Mouse (Mus musculus) R1 (cell line): Measurements from ENCODE around the gene Zfp445.
A peak's percentile ranks its signal among the peaks of the same experiment; 100 is the strongest.

Source experiments
- DNase-seq: peaks from one replicate; pipeline ENCODE4 v3.0.0-alpha.2; 2018; ENCODE audit warnings: low read depth, low spot score

The Zfp445 gene

DNA sequence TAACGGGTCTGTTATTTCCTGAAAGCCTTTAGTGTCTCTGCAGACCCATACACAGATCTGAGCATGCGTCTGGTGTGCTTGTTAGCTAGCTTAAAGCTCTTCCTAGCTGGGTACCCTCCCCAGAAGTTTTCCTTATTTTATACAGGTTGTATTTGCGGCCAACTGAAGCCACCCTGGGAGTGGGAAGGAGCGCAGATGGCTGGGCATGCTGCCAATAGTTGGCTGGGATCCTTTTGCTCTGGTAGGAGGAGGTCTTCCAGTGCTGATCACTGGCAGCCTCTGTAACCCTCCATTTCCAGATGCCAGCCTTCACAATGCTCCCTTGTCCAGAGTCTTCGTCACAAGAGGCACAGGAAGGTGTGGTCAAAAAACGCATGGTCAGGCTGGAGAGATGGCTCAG, 29.0 kb downstream of the Zfp445 start:
- DNase-seq: no peak

DNA sequence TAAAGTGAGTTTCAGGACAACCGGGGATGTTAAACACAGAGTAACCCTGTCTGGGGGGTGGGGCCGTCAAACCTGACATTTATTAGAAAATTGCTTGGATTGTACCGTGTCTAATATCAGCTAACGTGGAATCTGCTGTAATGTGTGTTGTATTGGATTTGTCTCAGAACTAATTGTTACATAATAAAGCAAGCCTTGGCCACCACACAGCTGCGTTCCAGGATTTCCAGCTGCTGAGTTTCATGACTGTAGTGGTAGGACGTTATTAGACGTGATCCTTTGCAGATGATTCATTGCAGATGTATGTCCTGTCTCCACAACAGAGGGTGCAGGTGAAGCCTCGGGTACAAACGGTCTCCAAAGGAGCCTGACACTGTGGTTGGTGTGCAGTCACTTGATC, 29.7 kb downstream of the Zfp445 start:
- no peak for DNase-seq

DNA sequence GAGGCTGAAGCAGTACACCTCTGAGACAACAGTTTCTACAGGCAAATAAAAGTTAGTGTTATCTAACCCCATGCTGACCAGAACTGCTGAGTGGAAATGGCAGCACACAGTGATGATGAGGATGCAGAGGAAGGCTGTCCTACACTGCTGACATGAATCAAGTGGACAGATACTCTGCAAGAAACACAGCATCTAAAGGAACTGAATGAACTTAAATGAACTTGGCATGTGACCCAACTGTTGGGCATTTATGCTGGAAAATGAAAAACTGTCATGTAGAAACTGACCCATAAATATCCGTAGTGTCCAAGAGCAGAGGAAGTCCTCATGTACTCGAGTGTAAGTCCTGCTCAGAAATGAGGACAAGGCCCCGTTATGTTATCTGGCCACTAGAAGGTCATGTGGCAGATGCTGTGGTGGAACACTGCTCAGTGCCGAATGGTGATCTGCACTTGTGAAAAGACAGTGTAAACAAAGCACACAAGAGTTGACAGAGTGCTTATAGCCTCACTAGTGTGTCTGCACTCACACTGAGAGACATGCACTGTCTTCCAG, 35.9 kb downstream of the Zfp445 start:
- no peak for DNase-seq

DNA sequence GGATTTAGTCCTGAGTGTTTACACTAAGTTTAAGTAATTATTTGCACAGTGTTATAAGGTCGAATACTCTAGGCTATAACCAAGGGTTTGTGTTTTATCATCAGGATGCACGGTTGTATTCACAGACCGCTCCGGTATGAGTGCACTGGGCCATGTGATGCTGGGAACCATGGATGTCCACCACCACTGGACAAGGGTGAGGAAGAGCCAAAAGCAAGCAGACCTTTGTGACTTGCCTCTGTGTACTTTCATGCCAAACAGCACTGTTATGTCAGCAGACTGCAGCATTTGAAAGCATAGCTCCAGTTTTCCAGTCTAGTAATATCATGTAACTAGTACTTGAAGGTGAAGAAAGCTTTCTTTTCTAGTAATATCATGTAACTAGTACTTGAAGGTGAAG, 39.1 kb downstream of the Zfp445 start:
- no peak for DNase-seq

DNA sequence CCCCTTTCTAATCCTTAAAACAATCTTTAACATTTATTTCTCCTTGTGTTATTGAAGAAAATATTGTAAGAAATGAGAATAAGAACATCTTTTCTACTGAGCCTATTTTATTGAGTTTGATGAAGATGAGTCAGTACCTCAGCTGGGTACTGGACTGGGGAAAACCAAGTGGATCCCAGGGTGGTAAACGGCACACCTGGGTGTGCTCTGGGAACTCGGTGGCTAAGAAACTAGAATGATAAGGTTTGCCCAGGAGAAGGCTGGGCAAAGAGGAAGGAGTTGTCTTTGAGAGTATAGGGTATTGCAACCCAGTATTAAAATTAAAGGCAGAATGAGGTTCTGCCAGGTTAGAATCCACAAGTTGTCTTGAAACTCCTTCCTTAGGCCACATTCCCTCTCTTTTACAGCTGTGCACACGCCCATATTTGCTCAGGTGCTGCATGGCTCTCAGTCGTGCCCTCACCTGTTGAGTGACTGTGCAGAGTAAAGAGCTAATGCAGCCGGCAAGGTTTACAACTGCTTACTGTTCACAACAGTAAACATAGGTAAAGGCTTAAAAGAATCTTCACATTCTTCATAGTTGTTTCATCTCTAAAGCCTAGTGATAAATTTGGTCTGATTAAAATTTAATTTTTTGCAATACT, 42.3 kb downstream of the Zfp445 start:
- no peak for DNase-seq

DNA sequence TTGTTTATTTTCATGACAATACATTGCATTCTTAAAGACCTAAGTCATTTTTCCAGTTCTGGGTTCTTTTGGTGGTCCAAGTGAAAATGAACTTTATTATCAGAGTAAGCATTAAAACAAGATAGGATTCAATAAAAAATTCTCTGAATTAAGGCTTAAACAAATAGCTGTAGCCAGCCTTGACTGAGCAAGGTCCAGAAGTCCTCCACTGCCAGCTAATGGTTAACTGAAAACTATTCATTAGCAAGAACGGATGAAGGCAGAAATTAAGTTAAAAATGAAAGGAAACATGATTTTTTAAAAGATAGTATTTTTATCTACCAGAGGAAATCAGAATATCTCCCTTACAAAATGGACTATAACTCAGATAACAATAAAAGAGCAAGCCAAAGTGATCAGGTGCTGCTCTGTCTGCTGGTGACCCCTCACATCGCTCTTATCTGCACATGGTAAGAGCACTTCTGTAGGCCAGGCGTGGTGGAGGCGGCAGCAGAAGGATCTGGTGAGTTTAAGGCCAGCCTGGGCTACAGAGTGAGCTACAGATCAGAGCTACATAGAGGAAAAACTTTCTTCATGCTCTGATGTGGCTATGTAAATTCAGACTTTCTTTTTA, 50.5 kb downstream of the Zfp445 start:
- DNase-seq: no peak

DNA sequence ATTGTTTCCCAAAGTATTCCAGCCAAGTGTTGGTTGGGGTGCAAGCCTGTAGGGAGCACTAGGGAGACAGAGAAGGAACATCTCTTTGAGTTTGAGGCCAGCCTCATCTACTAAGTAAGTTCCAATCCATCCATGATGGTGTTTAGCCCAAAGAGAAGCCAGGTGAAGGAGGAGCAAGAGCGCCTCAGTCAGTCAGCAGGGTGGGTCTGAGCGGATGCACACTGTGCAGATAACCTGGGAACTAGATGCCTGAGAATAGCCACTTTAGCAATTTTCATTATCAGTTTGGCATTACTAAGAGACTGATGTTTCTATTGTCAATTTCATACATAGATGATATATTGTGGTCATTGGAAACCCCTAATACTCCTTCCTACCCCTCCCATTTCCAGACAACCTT, 51.0 kb downstream of the Zfp445 start:
- DNase-seq: no peak

DNA sequence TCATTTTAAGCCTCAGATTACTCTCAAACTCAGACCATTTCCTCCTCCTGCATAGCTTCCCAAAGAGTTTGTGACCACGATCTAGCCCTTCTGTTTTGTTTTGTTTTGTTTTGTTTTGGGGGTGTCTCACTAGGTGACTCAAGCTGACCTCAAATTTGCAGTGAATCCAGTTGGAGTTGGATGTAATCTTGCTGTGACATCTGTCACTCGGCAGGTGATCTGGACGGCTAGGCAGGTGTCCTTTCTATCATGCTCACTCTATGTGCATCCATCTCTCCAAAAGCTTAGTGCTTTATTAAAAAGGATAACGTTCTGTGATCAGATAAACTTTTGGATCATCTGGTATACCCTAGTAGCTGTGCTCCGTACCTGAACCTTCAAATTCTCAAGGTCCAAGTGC, 53.4 kb downstream of the Zfp445 start:
- no peak for DNase-seq

DNA sequence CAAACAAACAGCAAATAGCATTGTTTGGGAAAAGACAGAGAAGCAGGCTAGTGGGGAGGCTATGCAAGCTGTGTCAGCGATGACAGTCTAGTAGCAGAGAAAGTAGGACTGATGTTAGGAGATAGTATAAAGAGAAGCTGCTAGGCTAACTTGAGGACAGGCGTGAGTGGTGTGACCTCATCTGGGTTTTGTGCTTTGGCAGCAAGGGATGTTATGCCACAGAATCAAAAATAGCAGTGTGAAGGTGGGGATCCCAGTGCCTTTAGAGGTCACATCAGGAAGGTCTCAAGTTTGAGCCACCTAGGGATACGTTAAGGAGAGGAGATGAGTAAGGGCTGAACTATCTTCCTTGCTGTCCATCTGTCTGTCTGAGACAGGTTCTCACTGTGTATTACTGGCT, 55.6 kb downstream of the Zfp445 start:
- no peak for DNase-seq

DNA sequence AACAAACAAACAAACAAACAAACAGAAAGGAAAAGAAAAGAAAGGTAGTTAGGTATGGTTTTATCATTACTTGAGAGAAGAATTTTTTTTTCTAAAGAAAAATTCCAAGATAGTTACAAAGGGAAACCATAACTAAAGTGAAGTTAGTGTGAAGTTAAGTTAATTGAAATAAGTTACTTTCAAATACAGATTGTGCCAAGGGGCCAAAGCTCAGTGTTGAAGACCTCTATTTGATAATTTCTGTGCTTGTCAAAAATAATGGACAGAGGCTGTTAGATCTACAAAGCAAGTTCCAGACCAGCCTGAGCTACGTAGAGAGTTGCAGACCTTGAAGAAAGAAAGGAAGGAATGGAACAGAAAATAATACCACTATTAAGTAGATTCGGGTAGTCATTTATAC, 58.6 kb downstream of the Zfp445 start:
- no peak for DNase-seq

DNA sequence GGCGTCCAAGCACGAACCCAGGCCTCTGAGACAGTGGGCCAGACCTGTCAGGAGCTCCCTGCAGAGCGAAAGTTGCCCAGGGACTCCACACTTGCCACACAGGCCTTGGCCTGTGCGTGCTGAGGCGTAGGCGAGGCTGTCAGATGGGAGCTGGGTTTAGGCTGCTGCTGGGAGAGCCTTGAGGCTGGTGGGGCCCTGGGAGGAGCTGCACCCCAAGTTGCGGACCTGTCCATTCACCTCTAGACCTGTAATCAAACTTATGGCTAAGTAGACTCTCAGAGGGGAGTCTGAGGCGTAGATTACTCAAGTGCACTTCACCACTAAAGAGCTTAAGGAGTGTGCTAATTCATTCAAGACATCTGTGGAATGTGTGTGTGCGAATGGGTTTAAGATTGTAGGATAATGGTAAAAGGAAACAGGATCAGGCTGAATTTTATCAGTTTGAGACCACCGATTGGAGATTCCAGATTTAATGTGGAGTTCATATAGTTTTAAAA, 59.9 kb downstream of the Zfp445 start:
- no peak for DNase-seq

DNA sequence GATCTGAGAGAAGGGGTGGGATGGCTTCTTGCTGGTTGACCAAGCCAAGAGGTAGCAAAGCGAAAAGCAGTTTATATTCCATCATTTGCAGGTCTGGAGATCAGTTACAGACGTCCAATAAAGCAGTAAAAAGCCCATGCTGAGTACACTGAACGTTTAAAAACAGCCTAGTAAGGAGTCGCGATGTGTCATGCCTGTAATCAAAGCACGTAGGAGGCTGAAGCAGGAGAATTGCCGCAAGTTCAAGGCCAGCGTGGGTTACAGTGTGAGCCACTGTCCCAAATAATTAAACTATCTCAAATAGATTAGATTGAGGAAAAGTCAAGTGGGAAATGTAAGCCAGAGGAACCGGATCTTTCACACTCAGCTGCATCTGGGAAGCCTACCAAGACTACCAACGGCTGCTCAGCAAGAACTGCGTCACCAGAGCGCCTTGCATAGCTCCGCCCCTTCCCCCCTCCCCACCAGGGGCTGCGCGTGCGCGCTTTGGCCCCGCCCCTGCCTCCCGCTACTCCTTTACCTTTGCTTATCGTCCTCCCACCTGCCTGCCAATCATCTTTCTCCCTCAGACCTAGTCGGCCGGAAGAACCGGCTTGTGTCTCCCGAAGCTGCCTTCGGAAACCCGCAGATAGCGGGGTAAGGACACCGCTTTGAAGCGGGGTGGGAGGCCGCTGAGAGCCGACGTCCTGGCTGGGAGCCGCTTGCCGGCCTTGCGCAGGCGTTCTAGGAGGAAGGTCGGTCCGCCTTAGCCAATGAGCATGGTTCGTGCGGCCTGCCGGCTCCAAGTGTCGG, 60.6 kb downstream of the Zfp445 start, which contains the start of gene Tcaim:
Tcaim (plus strand) TSS at position 487 of the 792 bp plus-strand sequence.
- peak; percentile 94 for DNase-seq
